Mouse (Mus musculus) forebrain, embryonic 15.5 days (tissue): ENCODE results near the gene Mettl8. TPM values are rescaled to one million over a fixed set of nuclear protein-coding genes. Genes with fewer than 3 reads are reported as not detected.
A peak's percentile ranks its signal among the peaks of the same experiment; 100 is the strongest.

ENCODE experiments used
- ATAC-seq: fragments of 200-750 bp; cut with Nextera tagmentation; replicated peaks from 2 replicates; pipeline ENCODE4 v1.8.0; 2017; ENCODE audit warnings: mild to moderate bottlenecking, moderate TSS enrichment, moderate library complexity
- H3K27ac ChIP-seq: fragments of 300-500 bp; sonication (generic); replicated peaks from 2 replicates; pipeline ENCODE4 v1.5.1; 2015; ENCODE audit warnings: mild to moderate bottlenecking, inconsistent platforms
- H3K27me3 ChIP-seq: fragments of 300-500 bp; sonication (generic); 2 replicates; pipeline ENCODE4 v1.6.1; 2015; ENCODE audit warnings: inconsistent platforms
- H3K36me3 ChIP-seq: fragments of 300-500 bp; sonication (generic); 2 replicates; pipeline ENCODE4 v1.6.1; 2015; ENCODE audit warnings: mild to moderate bottlenecking, inconsistent platforms
- H3K4me1 ChIP-seq: fragments of 300-500 bp; sonication (generic); 2 replicates; pipeline ENCODE4 v1.6.1; 2015; ENCODE audit warnings: inconsistent platforms
- H3K4me2 ChIP-seq: fragments of 300-500 bp; sonication (generic); replicated peaks from 2 replicates; pipeline ENCODE4 v1.6.1; 2015; ENCODE audit warnings: mild to moderate bottlenecking, inconsistent platforms
- H3K4me3 ChIP-seq: fragments of 300-500 bp; sonication (generic); 2 replicates; pipeline ENCODE4 v1.5.1; 2015; ENCODE audit warnings: mild to moderate bottlenecking, inconsistent platforms
- H3K9ac ChIP-seq: fragments of 300-500 bp; sonication (generic); replicated peaks from 2 replicates; pipeline ENCODE4 v1.6.1; 2015; ENCODE audit warnings: mild to moderate bottlenecking, inconsistent platforms
- H3K9me3 ChIP-seq: fragments of 300-500 bp; sonication (generic); 2 replicates; pipeline ENCODE4 v1.6.1; 2016; ENCODE audit warnings: inconsistent platforms
- WGBS: fragments of 180-500 bp; shearing (Covaris S2); methylation state at CpG from one replicate; pipeline ENCODE4 v1.1.7; 2015; ENCODE audit warnings: mixed read lengths; 5-methylcytosine and 5-hydroxymethylcytosine counted together
- polyA plus RNA-seq: library from polyadenylated mRNA; unstranded; fragments of >200 nt; fragmentation: Nextera tagmentation; extraction: Ambion mirVana; gene quantifications from 2 replicates; pipeline ENCODE4 v1.2.1, GENCODE M21; 2015

Mettl8 gene
- 14.7 and 16.5 TPM in 2 replicates for polyA plus RNA-seq

- H3K27me3 ChIP-seq = no peaks in the 10 kb centered on the region
- peaks cover 11% of the 10 kb centered on the region; the same call in 1 of the 2 replicates for H3K36me3 ChIP-seq
- peak within 1 kb of the TSS; percentile 95 for H3K27ac ChIP-seq
- H3K4me3 ChIP-seq = peak within 1 kb of the TSS; percentile 74
- peak within 1 kb of the TSS; percentile 86 for H3K9ac ChIP-seq
- WGBS = under 1% methylated on average over 57 of the region's 57 CpGs
- ATAC-seq = peak; percentile 99
- no peaks in the 10 kb centered on the region for H3K9me3 ChIP-seq
- H3K4me1 ChIP-seq = peaks cover 21% of the 10 kb centered on the region
- peak within 1 kb of the TSS; percentile 82 for H3K4me2 ChIP-seq
Measured at GRCm38 (mm10) chr2:71055300-71056114, at the start of gene Mettl8, which contains the start of gene Dcaf17. Gene Mettl8, minus strand, starts transcription at chr2:71055583. Gene Dcaf17, plus strand, starts transcription at chr2:71055328.

- no peak for ATAC-seq
- H3K27me3 ChIP-seq = no peaks in the 10 kb centered on the region
- no peaks in the 10 kb centered on the region for H3K9me3 ChIP-seq
- no peaks in the 10 kb centered on the region for H3K36me3 ChIP-seq
- no peak overlapping the region for H3K4me2 ChIP-seq
- H3K27ac ChIP-seq = no peak overlapping the region
- H3K9ac ChIP-seq = no peak overlapping the region
- H3K4me1 ChIP-seq = no peaks in the 10 kb centered on the region
- 68% methylated on average over 3 of the region's 3 CpGs for WGBS
- no peak overlapping the region for H3K4me3 ChIP-seq
Measured at GRCm38 (mm10) chr2:71104696-71105095, 49.3 kb upstream of the Mettl8 start.

GRCm38 (mm10) chr2:71103292-71103680, 47.9 kb upstream of the Mettl8 start:
- Histone ChIP-seq H3K36me3 (no peaks in the 10 kb centered on the region), H3K4me3 (no peak overlapping the region), H3K27me3 (no peaks in the 10 kb centered on the region), H3K4me1 (no peaks in the 10 kb centered on the region), H3K4me2 (no peak overlapping the region), H3K9me3 (no peaks in the 10 kb centered on the region), H3K9ac (no peak overlapping the region), H3K27ac (no peak overlapping the region)
- no peak for ATAC-seq
- WGBS = 91% methylated on average over 4 of the region's 4 CpGs

GRCm38 (mm10) chr2:71102621-71103291, 47.4 kb upstream of the Mettl8 start:
- Histone ChIP-seq H3K9ac (no peak overlapping the region), H3K36me3 (no peaks in the 10 kb centered on the region), H3K27ac (no peak overlapping the region), H3K4me3 (no peak overlapping the region), H3K9me3 (no peaks in the 10 kb centered on the region), H3K27me3 (no peaks in the 10 kb centered on the region), H3K4me1 (no peaks in the 10 kb centered on the region), H3K4me2 (no peak overlapping the region)
- 83% methylated on average over 10 of the region's 10 CpGs for WGBS
- no peak for ATAC-seq

GRCm38 (mm10) chr2:71096170-71096569, 40.8 kb upstream of the Mettl8 start:
- H3K4me1 ChIP-seq = no peaks in the 10 kb centered on the region
- H3K9ac ChIP-seq = no peak overlapping the region
- H3K4me2 ChIP-seq = no peak overlapping the region
- ATAC-seq = no peak
- no peaks in the 10 kb centered on the region; the same call in none of the 2 replicates for H3K36me3 ChIP-seq
- H3K27me3 ChIP-seq = no peaks in the 10 kb centered on the region
- WGBS = 85% methylated on average over 7 of the region's 7 CpGs
- H3K4me3 ChIP-seq = no peak overlapping the region
- no peak overlapping the region for H3K27ac ChIP-seq
- no peaks in the 10 kb centered on the region for H3K9me3 ChIP-seq

- Histone ChIP-seq H3K9ac (no peak overlapping the region), H3K27ac (no peak overlapping the region), H3K4me2 (no peak overlapping the region), H3K4me3 (no peak overlapping the region), H3K4me1 (no peaks in the 10 kb centered on the region), H3K9me3 (no peaks in the 10 kb centered on the region), H3K27me3 (no peaks in the 10 kb centered on the region), H3K36me3 (peaks cover 35% of the 10 kb centered on the region)
- 86% methylated on average over 4 of the region's 4 CpGs for WGBS
- no peak for ATAC-seq
Measured at GRCm38 (mm10) chr2:71090660-71091445, 35.5 kb upstream of the Mettl8 start.

- Histone ChIP-seq H3K4me2 (no peak overlapping the region), H3K4me3 (no peak overlapping the region), H3K27ac (no peak overlapping the region), H3K4me1 (no peaks in the 10 kb centered on the region), H3K27me3 (no peaks in the 10 kb centered on the region), H3K36me3 (peaks cover 35% of the 10 kb centered on the region), H3K9ac (no peak overlapping the region), H3K9me3 (no peaks in the 10 kb centered on the region)
- WGBS = 92% methylated on average over 3 of the region's 3 CpGs
- no peak for ATAC-seq
Measured at GRCm38 (mm10) chr2:71089766-71090165, 34.4 kb upstream of the Mettl8 start.

GRCm38 (mm10) chr2:71083454-71084193, 28.2 kb upstream of the Mettl8 start:
- no peaks in the 10 kb centered on the region for H3K27me3 ChIP-seq
- ATAC-seq = no peak
- no peaks in the 10 kb centered on the region for H3K9me3 ChIP-seq
- no peak overlapping the region for H3K27ac ChIP-seq
- H3K4me2 ChIP-seq = no peak overlapping the region
- peaks cover 44% of the 10 kb centered on the region for H3K36me3 ChIP-seq
- H3K4me1 ChIP-seq = no peaks in the 10 kb centered on the region
- 92% methylated on average over 6 of the region's 6 CpGs for WGBS
- H3K9ac ChIP-seq = no peak overlapping the region
- H3K4me3 ChIP-seq = no peak overlapping the region

GRCm38 (mm10) chr2:71082416-71082815, 27.0 kb upstream of the Mettl8 start:
- Histone ChIP-seq H3K4me3 (no peak overlapping the region), H3K36me3 (peaks cover 36% of the 10 kb centered on the region), H3K4me1 (no peaks in the 10 kb centered on the region), H3K27ac (no peak overlapping the region), H3K4me2 (no peak overlapping the region), H3K9ac (no peak overlapping the region), H3K9me3 (no peaks in the 10 kb centered on the region), H3K27me3 (no peaks in the 10 kb centered on the region)
- no peak for ATAC-seq
- WGBS = 89% methylated on average over 7 of the region's 7 CpGs

GRCm38 (mm10) chr2:71073828-71074227, 18.4 kb upstream of the Mettl8 start:
- Histone ChIP-seq H3K4me1 (no peaks in the 10 kb centered on the region), H3K9ac (no peak overlapping the region), H3K9me3 (no peaks in the 10 kb centered on the region), H3K4me2 (no peak overlapping the region), H3K36me3 (peaks cover 8% of the 10 kb centered on the region; the same call in 1 of the 2 replicates), H3K4me3 (no peak overlapping the region), H3K27me3 (no peaks in the 10 kb centered on the region), H3K27ac (no peak overlapping the region)
- WGBS = 93% methylated on average over 3 of the region's 3 CpGs
- no peak for ATAC-seq

GRCm38 (mm10) chr2:71073330-71073729, 17.9 kb upstream of the Mettl8 start:
- Histone ChIP-seq H3K27me3 (no peaks in the 10 kb centered on the region), H3K36me3 (peaks cover 8% of the 10 kb centered on the region; the same call in 1 of the 2 replicates), H3K27ac (no peak overlapping the region), H3K4me1 (no peaks in the 10 kb centered on the region), H3K9me3 (no peaks in the 10 kb centered on the region), H3K9ac (no peak overlapping the region), H3K4me3 (no peak overlapping the region), H3K4me2 (no peak overlapping the region)
- ATAC-seq = no peak
- 87% methylated on average over 3 of the region's 3 CpGs for WGBS
